Mouse (Mus musculus): ENCODE measurements around the gene Malsu1.

DNA sequence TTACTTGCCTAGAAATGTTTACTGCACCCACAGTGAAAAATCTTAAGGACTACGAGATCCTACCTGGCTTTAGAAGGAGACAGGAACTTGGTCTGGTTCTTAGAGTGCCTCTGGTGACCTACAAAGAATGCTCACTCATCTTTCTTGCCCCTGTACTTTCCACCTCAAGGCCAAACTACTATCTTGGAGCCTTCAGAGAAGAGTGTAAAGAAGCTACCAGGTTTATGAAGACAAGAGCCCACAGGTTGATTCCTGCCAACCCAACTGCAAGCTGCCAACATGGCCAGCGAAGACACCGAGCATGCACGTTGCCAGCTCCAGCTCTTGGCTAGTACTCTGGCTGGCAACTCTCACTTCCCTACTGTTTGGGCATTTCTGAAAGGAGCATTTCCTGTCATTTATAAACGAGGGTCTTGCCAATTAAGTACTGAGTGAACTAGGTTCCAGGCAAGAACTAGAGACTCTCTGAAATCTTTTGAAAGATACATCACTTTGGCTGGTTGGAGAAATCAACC lies 24.1 kb downstream of the Malsu1 start:
- no peak for TF ChIP-seq CTCF (IDR thresholded peaks at IDR 0.05)
- no peak for TF ChIP-seq POLR2A (IDR thresholded peaks at IDR 0.05; ENCODE audit: insufficient read depth, low read depth, low read length)
- TF ChIP-seq EP300 (IDR thresholded peaks at IDR 0.05; ENCODE audit: insufficient read depth, low read depth, low read length): no peak

All from heart, adult 2 months (tissue).